Mouse (Mus musculus) heart, postnatal 0 days (tissue): Measurements from ENCODE around the gene Tbc1d24. TPM values are rescaled to one million over a fixed set of nuclear protein-coding genes. Genes with fewer than 3 reads are reported as not detected.

Experiments
- ATAC-seq: fragments of 200-750 bp; cut with Nextera tagmentation; 2 replicates; pipeline ENCODE4 v1.8.0; 2017; ENCODE audit warnings: low read depth, moderate number of reproducible peaks, moderate library complexity; ENCODE audit not compliant: insufficient read depth
- DNase-seq: peaks from one replicate; pipeline ENCODE4 v3.0.0-alpha.2; 2016; ENCODE audit warnings: low spot score
- H3K27ac ChIP-seq: fragments of 300-500 bp; sonication (generic); 2 replicates; pipeline ENCODE4 v1.5.1; 2014; ENCODE audit warnings: low read depth, mild to moderate bottlenecking
- H3K27me3 ChIP-seq: fragments of 300-500 bp; sonication (generic); 2 replicates; pipeline ENCODE4 v1.6.1; 2014; ENCODE audit warnings: low read length, mixed read lengths; ENCODE audit not compliant: control insufficient read depth, insufficient read depth
- H3K36me3 ChIP-seq: fragments of 300-500 bp; sonication (generic); replicated peaks from 2 replicates; pipeline ENCODE4 v1.6.1; 2014; ENCODE audit warnings: low read length, mixed read lengths; ENCODE audit not compliant: control insufficient read depth, insufficient read depth
- H3K4me1 ChIP-seq: fragments of 300-500 bp; sonication (generic); 2 replicates; pipeline ENCODE4 v1.6.1; 2014; ENCODE audit warnings: antibody characterized with exemption; ENCODE audit not compliant: control insufficient read depth, insufficient read depth
- H3K4me2 ChIP-seq: fragments of 300-500 bp; sonication (generic); 2 replicates; pipeline ENCODE4 v1.6.1; 2014; ENCODE audit warnings: low read depth, mild to moderate bottlenecking, low read length, moderate library complexity
- H3K4me3 ChIP-seq: fragments of 300-500 bp; sonication (generic); 2 replicates; pipeline ENCODE4 v1.5.1; 2014; ENCODE audit warnings: low read depth, low read length
- H3K9ac ChIP-seq: fragments of 300-500 bp; sonication (generic); replicated peaks from 2 replicates; pipeline ENCODE4 v1.6.1; 2014; ENCODE audit warnings: low read depth, low read length, mixed read lengths
- H3K9me3 ChIP-seq: fragments of 300-500 bp; sonication (generic); replicated peaks from 2 replicates; pipeline ENCODE4 v1.6.1; 2016; ENCODE audit warnings: low read length; ENCODE audit not compliant: control insufficient read depth
- CTCF ChIP-seq: IDR thresholded peaks from 2 replicates; pipeline ENCODE4 v1.5.1; 2016; ENCODE audit warnings: antibody characterized with exemption, control low read depth, low read depth
- EP300 ChIP-seq: IDR thresholded peaks from 2 replicates; pipeline ENCODE4 v1.6.1; 2016; ENCODE audit warnings: antibody characterized with exemption, low read depth
- WGBS: fragments of 180-500 bp; shearing (Covaris S2); extraction: QIAGEN DNeasy Blood & Tissue Kit; methylation state at CpG from one replicate; pipeline ENCODE4 v1.1.7; 2014; 5-methylcytosine and 5-hydroxymethylcytosine counted together
- polyA plus RNA-seq: library from polyadenylated mRNA; unstranded; fragments of >200 nt; fragmentation: Nextera tagmentation; extraction: Ambion mirVana; gene quantifications from 2 replicates; pipeline ENCODE4 v1.2.1, GENCODE M21; 2015
- total RNA-seq: library from RNA; depleted of rRNA; stranded (reverse); fragments of >200 nt; gene quantifications from 2 replicates; pipeline ENCODE4 v1.2.3, GENCODE M21; 2014; ENCODE audit warnings: low replicate concordance

The Tbc1d24 gene
- total and polyA plus RNA-seq, 2 experiments from 2014 or later, result 2.8 to 19.3 TPM

- Histone ChIP-seq H3K4me1 (0 out of 2 replicates have a peak, but pooled peaks cover 6% of the 10 kb centered on the region), H3K9ac (peak overlapping the region; percentile 38; the same call in 1 of the 2 replicates), H3K36me3 (no peaks in the 10 kb centered on the region), H3K27ac (no peak overlapping the region), H3K4me3 (peak overlapping the region; percentile 43), H3K9me3 (no peaks in the 10 kb centered on the region), H3K4me2 (peak overlapping the region; percentile 78), H3K27me3 (no peaks in the 10 kb centered on the region)
- peak; percentile 85 for ATAC-seq
- TF ChIP-seq CTCF (peak; percentile 81), EP300 (no peak)
- DNase-seq, result peak; percentile 83
- WGBS, result under 1% methylated on average over 26 of the region's 26 CpGs
Measured at GRCm38 (mm10) chr17:24151890-24152563, 53.3 kb downstream of the Tbc1d24 start.

- no peaks in the 10 kb centered on the region for H3K9me3 ChIP-seq
- no peak overlapping the region for H3K27ac ChIP-seq
- WGBS, result 12% methylated on average over 7 of the region's 7 CpGs
- ATAC-seq (0 out of 2 replicates have a peak, but pooled peaks have one; percentile 4), DNase-seq (no peak)
- H3K27me3 ChIP-seq, result no peaks in the 10 kb centered on the region
- no peak for TF ChIP-seq CTCF
- TF ChIP-seq EP300, result no peak
- no peaks in the 10 kb centered on the region for H3K36me3 ChIP-seq
- peak overlapping the region; percentile 78 for H3K4me2 ChIP-seq
- H3K4me1 ChIP-seq, result 0 out of 2 replicates have a peak, but pooled peaks cover 6% of the 10 kb centered on the region
- H3K4me3 ChIP-seq, result peak overlapping the region; percentile 43
- H3K9ac ChIP-seq, result peak overlapping the region; percentile 38; the same call in 1 of the 2 replicates
Measured at GRCm38 (mm10) chr17:24151382-24151781, 54.0 kb downstream of the Tbc1d24 start.

DNA sequence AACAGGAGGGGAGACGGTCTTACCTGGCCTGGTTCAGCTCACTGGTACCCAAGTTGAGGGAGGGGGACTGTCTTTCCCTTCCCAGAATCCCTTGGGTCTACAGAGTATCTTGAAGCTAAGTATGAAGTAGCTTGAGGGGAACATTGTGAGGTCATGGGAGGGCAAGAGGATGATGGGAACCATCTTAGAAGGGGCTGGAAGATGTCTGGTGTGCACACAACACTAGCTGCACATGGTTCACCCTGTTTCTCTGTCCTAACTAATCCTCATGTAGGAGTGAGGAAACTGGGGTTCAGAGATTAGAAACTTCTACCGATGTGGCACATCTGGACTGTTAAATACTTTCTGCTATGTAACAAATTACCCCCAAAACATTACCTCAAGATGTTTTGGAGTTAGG lies 54.5 kb downstream of the Tbc1d24 start, which contains the start of gene Pdpk1:
Gene Pdpk1 (minus strand): TSS at position 101 of the 400 bp plus-strand sequence.
- Histone ChIP-seq H3K36me3 (no peaks in the 10 kb centered on the region), H3K9me3 (no peaks in the 10 kb centered on the region), H3K27ac (no peak within 1 kb of the TSS), H3K4me1 (0 out of 2 replicates have a peak, but pooled peaks cover 6% of the 10 kb centered on the region), H3K27me3 (no peaks in the 10 kb centered on the region), H3K4me3 (peak within 1 kb of the TSS; percentile 43), H3K4me2 (peak within 1 kb of the TSS; percentile 78), H3K9ac (peak within 1 kb of the TSS; percentile 38; the same call in 1 of the 2 replicates)
- 87% methylated on average over 2 of the region's 2 CpGs for WGBS
- no peak for TF ChIP-seq CTCF
- TF ChIP-seq EP300, result no peak
- ATAC-seq (no peak), DNase-seq (no peak)

- no peak overlapping the region for H3K4me3 ChIP-seq
- no peak overlapping the region for H3K27ac ChIP-seq
- H3K4me2 ChIP-seq, result no peak overlapping the region
- no peaks in the 10 kb centered on the region for H3K36me3 ChIP-seq
- H3K9ac ChIP-seq, result no peak overlapping the region
- ATAC-seq (no peak), DNase-seq (no peak)
- H3K9me3 ChIP-seq, result no peaks in the 10 kb centered on the region
- no peak for TF ChIP-seq EP300
- no peak for TF ChIP-seq CTCF
- H3K4me1 ChIP-seq, result 0 out of 2 replicates have a peak, but pooled peaks cover 6% of the 10 kb centered on the region
- no peaks in the 10 kb centered on the region for H3K27me3 ChIP-seq
- WGBS, result 86% methylated on average over 7 of the region's 7 CpGs
Measured at GRCm38 (mm10) chr17:24149421-24149820, 55.9 kb downstream of the Tbc1d24 start.

GRCm38 (mm10) chr17:24142897-24143296 lies 62.5 kb downstream of the Tbc1d24 start:
- Histone ChIP-seq H3K4me2 (no peak overlapping the region), H3K4me3 (no peak overlapping the region), H3K9me3 (no peaks in the 10 kb centered on the region), H3K36me3 (no peaks in the 10 kb centered on the region), H3K9ac (no peak overlapping the region), H3K27me3 (no peaks in the 10 kb centered on the region), H3K27ac (no peak overlapping the region), H3K4me1 (peaks cover 15% of the 10 kb centered on the region)
- DNase-seq (no peak), ATAC-seq (no peak)
- WGBS, result 41% methylated on average over 2 of the region's 2 CpGs
- no peak for TF ChIP-seq EP300
- TF ChIP-seq CTCF, result no peak
